Mouse (Mus musculus) heart, adult 2 months (tissue): ENCODE measurements at regions not wholly inside any gene's neighbourhood (a gene's known extent, or its start where the extent isn't known, plus 50 kb on each side); places are given as distances from the start of the nearest gene placed in this dataset.
"Not testable (repeated sequence)": the region's sequence is repeated elsewhere in the genome, so short reads cannot be mapped to it uniquely, and the experiment has no call there.

ENCODE experiments used
- DNase-seq, 2 experiments: peaks; one replicate each; pipeline ENCODE4 v3.0.0; 2021
- H3K27ac ChIP-seq: fragments of 200-600 bp; 2 replicates; pipeline ENCODE4 v1.8.1; 2022
- H3K27me3 ChIP-seq: fragments of 200-500 bp; 2 replicates; pipeline ENCODE4 v1.6.1; 2012; ENCODE audit warnings: mild to moderate bottlenecking, low read length, inconsistent platforms, mixed read lengths; ENCODE audit not compliant: control insufficient read depth, insufficient read depth
- H3K36me3 ChIP-seq: fragments of 200-500 bp; 2 replicates; pipeline ENCODE4 v1.6.1; 2012; ENCODE audit warnings: low read length, inconsistent platforms; ENCODE audit not compliant: control insufficient read depth, insufficient read depth
- H3K4me1 ChIP-seq: fragments of 200-500 bp; 2 replicates; pipeline ENCODE4 v1.6.1; 2011; ENCODE audit warnings: low read length; ENCODE audit not compliant: control insufficient read depth, insufficient read depth
- H3K4me3 ChIP-seq: fragments of 200-600 bp; 2 replicates; pipeline ENCODE4 v1.8.1; 2022
- H3K79me2 ChIP-seq: fragments of 200-500 bp; replicated peaks from 2 replicates; pipeline ENCODE4 v1.6.1; 2012; ENCODE audit warnings: mild to moderate bottlenecking, inconsistent platforms, low read length, moderate library complexity, mixed read lengths; ENCODE audit not compliant: control insufficient read depth, insufficient read depth
- H3K9ac ChIP-seq: fragments of 200-500 bp; 2 replicates; pipeline ENCODE4 v1.6.1; 2012; ENCODE audit warnings: low read depth, mild to moderate bottlenecking, control low read depth, inconsistent platforms, low read length, mixed read lengths
- CTCF ChIP-seq: fragments of 200-600 bp; IDR thresholded peaks from 2 replicates; pipeline ENCODE4 v1.8.1; 2022; ENCODE audit warnings: antibody characterized with exemption, mild to moderate bottlenecking, moderate library complexity
- EP300 ChIP-seq: fragments of 200-500 bp; IDR thresholded peaks from 2 replicates; pipeline ENCODE4 v1.6.1; 2011; ENCODE audit warnings: low read depth, low read length, control low read depth; ENCODE audit not compliant: insufficient read depth
- POLR2A ChIP-seq: fragments of 200-500 bp; IDR thresholded peaks from 2 replicates; pipeline ENCODE4 v1.6.1; 2011; ENCODE audit warnings: mild to moderate bottlenecking, low read depth, low read length, control low read depth; ENCODE audit not compliant: insufficient read depth
- WGBS: fragments of 180-500 bp; shearing (Covaris S2); methylation state at CpG from one replicate; pipeline ENCODE4 v1.1.7; 2018; 5-methylcytosine and 5-hydroxymethylcytosine counted together
- intact Hi-C: fragments of 180-260 bp; cut with DNase I; formaldehyde crosslinking; loops from one replicate; pipeline ENCODE4 v1.15.1; 2025

DNA sequence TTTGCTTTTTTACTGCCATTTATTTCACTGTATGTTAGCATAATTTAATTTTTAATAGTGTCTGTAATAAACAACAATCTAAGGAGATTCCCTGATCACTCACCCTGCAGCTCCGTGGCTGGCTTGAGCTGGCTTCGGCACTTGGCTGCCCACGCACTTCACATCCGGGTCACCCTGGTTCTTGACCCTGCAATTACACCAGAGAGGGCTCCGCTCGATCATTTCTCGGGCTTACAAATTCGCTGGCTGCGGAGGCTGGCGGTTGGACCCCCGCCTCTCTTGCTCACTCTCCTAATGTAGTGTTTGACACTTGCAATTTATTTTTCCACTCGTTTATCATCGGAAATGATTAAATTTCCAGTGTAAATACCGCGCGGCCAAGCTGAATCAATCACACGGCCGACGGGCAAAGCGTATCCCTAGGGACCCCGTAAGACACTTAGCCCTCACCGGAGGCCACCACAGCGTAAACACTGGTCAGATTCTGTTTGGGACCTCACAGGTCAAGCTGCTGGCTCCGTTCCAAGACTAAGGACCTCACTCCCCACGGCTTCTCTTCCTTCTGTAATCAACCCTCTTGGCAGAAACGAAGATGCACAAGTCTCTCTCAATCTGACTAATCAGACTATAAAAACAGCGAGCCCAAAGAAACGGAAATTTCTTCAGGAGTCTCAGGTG is 229.7 kb downstream of the Matn1 start:
- Histone ChIP-seq H3K27me3 (no peaks in the 10 kb centered on the region), H3K79me2 (no peaks in the 10 kb centered on the region), H3K4me1 (no peaks in the 10 kb centered on the region), H3K4me3 (no peak overlapping the region), H3K36me3 (no peaks in the 10 kb centered on the region), H3K9ac (no peak overlapping the region), H3K27ac (no peak overlapping the region)
- TF ChIP-seq EP300 (no peak), POLR2A (no peak), CTCF (no peak)
- 72% methylated on average over 28 of the region's 28 CpGs for WGBS
- DNase-seq, result no peak
- intact Hi-C loops, result loop anchor here (10.0 kb wide), 1 partner anchor 209 kb away; no protein-coding TSS in a partner anchor

DNA sequence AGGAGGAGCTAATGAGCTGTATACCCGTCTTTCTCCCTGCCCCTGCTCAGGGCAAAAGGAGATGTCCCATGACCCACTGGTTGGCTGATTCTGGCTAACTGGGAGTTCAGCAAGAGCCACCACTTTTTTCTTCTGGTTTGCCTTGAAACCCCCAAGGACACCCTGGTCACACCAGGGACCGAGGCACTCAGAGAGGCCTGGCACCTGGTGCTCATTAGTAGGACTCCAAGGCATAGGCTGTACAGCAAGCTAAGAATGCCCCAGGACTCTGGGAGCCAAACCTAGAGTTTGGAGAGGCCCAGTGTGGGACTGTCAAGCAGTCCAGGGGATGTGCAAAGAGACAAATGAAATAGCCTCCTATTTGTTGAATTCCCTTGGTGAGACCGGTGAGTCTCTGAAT is 232.5 kb downstream of the Matn1 start:
- Histone ChIP-seq H3K79me2 (no peaks in the 10 kb centered on the region), H3K9ac (no peak overlapping the region), H3K27ac (no peak overlapping the region), H3K4me1 (no peaks in the 10 kb centered on the region), H3K4me3 (no peak overlapping the region), H3K36me3 (no peaks in the 10 kb centered on the region), H3K27me3 (no peaks in the 10 kb centered on the region)
- DNase-seq, result no peak
- intact Hi-C loops, result loop anchor here (10.0 kb wide), 1 partner anchor 212 kb away; no protein-coding TSS in a partner anchor
- TF ChIP-seq EP300 (no peak), CTCF (no peak)
- WGBS, result 42% methylated on average over 3 of the region's 3 CpGs

DNA sequence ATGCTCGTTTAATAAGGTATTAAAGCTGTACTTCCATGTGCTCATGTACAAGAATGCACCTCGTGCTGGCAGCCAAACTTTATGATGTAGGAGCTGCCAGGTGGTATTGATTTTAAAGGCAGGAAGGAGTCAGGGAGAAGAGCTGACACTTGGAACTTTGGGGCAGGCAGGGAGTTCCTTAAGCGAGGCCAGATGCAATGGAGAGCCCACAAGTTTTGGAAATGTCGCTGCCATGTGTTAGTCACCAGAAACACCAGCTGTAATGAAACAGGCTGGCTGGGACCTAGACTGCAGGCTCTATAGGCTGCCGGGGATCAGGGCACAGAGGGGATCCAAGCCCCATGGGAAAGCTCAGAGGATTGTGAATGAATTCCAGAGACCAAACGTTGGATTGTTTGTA is 233.7 kb downstream of the Matn1 start:
- Histone ChIP-seq H3K4me3 (no peak overlapping the region), H3K79me2 (no peaks in the 10 kb centered on the region), H3K4me1 (no peaks in the 10 kb centered on the region), H3K36me3 (no peaks in the 10 kb centered on the region), H3K9ac (no peak overlapping the region), H3K27ac (no peak overlapping the region), H3K27me3 (no peaks in the 10 kb centered on the region)
- intact Hi-C loops, result loop anchor here (10.0 kb wide), 1 partner anchor 213 kb away; no protein-coding TSS in a partner anchor
- TF ChIP-seq POLR2A (no peak), EP300 (no peak), CTCF (no peak)
- DNase-seq, result no peak
- 55% methylated on average over 6 of the region's 6 CpGs for WGBS

DNA sequence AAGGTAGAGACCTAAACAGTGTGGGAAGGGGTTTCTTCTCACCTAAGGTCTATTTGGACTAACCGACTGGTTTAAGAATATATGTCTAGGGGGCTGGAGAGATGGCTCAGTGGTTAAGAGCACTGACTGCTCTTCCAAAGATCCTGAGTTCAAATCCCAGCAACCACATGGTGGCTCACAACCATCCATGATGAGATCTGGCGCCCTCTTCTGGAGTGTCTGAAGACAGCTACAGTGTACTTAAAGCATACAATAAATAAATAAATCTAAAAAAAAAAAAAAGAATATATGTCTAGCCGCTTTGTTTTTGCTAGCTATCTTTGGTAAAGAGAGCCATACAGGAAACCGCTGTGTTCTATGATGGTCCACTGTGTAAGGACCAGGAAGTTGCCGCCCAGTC is 234.5 kb downstream of the Matn1 start:
- not testable (repeated sequence) for H3K4me1 ChIP-seq, H3K36me3 ChIP-seq, H3K9ac ChIP-seq, H3K79me2 ChIP-seq, H3K4me3 ChIP-seq, H3K27ac ChIP-seq, H3K27me3 ChIP-seq, DNase-seq
- peak; percentile 45 for TF ChIP-seq CTCF
- intact Hi-C loops, result loop anchor here (10.0 kb wide), 1 partner anchor 214 kb away; no protein-coding TSS in a partner anchor
- WGBS, result 64% methylated on average over 5 of the region's 5 CpGs

DNA sequence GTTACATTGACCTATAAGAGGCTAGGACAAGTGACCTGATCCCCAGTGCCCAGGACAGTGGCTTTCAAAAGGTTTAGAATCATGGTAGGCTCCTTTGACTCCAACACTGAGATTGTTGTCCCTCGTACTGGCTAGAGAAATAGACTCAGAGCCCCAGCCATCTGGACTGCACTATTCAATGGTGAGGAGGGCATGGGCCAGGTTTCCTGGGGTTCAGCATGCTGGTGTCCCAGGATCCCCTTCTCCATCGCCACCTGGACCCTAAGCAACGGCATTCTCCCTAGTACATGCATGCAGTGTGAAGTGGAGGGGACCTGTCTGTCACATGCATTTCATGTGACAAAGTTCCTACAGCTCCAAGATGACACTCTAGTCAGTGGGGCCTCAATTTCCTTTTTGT is 243.9 kb downstream of the Matn1 start:
- Histone ChIP-seq H3K27me3 (no peaks in the 10 kb centered on the region), H3K4me1 (no peaks in the 10 kb centered on the region), H3K4me3 (no peak overlapping the region), H3K79me2 (no peaks in the 10 kb centered on the region), H3K36me3 (no peaks in the 10 kb centered on the region), H3K9ac (no peak overlapping the region), H3K27ac (no peak overlapping the region)
- intact Hi-C loops, result no loop called here
- 66% methylated on average over 3 of the region's 3 CpGs for WGBS
- no peak for DNase-seq
- TF ChIP-seq CTCF, result no peak
- TF ChIP-seq POLR2A, result no peak
- TF ChIP-seq EP300, result no peak

DNA sequence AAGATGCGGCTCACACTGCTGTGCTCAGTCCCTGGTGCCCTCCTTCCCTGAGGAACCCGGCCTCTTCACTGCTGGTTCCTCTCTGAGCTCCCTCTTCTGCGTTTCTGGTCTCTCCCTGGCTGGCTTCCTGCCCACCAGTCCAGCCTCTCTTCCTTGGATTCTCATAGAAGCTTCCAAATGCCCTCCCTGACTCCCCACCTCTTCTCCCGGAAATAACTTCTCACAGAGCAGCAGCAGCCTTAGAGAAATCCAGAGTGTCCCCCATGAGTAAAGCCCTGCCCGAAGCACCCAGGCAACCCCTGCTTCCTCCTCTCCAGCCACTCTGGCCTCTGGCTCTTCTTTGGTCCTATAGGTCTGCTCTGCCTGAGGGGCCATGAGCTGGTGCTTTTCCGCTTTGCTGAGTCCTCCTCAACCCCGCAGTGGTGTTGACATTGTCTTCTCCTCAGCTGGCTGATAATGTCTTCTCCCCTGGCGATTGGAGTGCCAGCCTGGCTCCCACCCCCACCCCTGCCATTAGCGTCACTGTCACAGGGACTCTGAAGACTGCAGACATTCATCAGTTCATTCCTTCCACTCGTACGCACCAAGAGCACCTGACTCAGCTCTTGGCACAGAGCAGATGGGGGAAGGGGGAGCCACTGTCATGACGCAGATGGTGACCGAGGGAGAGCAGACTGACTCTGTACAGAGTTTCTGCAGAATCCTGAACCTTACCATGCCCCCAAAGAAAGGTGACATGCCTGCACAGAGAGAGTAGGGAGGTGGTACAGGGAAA is 247.1 kb downstream of the Matn1 start:
- H3K79me2 ChIP-seq, result no peaks in the 10 kb centered on the region
- intact Hi-C loops, result no loop called here
- peak; percentile 38 to 46 for DNase-seq
- WGBS, result 37% methylated on average over 13 of the region's 13 CpGs
- TF ChIP-seq POLR2A, result no peak
- TF ChIP-seq CTCF, result no peak
- no peak for TF ChIP-seq EP300
- H3K36me3 ChIP-seq, result no peaks in the 10 kb centered on the region
- H3K4me3 ChIP-seq, result no peak overlapping the region
- no peaks in the 10 kb centered on the region for H3K27me3 ChIP-seq
- H3K27ac ChIP-seq, result peak overlapping the region; percentile 60
- no peak overlapping the region for H3K9ac ChIP-seq
- no peaks in the 10 kb centered on the region for H3K4me1 ChIP-seq
